Mouse (Mus musculus) forebrain, embryonic 16.5 days (tissue): Measurements from ENCODE around the gene Ptpn7. TPM values are rescaled to one million over a fixed set of nuclear protein-coding genes. Genes with fewer than 3 reads are reported as not detected.
"Not testable (repeated sequence)": the region's sequence is repeated elsewhere in the genome, so short reads cannot be mapped to it uniquely, and the experiment has no call there.

ENCODE experiments used
- ATAC-seq: fragments of 200-750 bp; cut with Nextera tagmentation; 2 replicates; pipeline ENCODE4 v1.8.0; 2017; ENCODE audit warnings: mild to moderate bottlenecking, moderate library complexity
- H3K27ac ChIP-seq: fragments of 300-500 bp; sonication (generic); 2 replicates; pipeline ENCODE4 v1.5.1; 2014; ENCODE audit warnings: low read length, control low read depth
- H3K27me3 ChIP-seq: fragments of 300-500 bp; sonication (generic); replicated peaks from 2 replicates; pipeline ENCODE4 v1.6.1; 2014; ENCODE audit warnings: low read length; ENCODE audit not compliant: control insufficient read depth, insufficient read depth
- H3K36me3 ChIP-seq: fragments of 300-500 bp; sonication (generic); 2 replicates; pipeline ENCODE4 v1.6.1; 2014; ENCODE audit not compliant: control insufficient read depth, insufficient read depth
- H3K4me1 ChIP-seq: fragments of 300-500 bp; sonication (generic); replicated peaks from 2 replicates; pipeline ENCODE4 v1.6.1; 2014; ENCODE audit warnings: low read length; ENCODE audit not compliant: control insufficient read depth, insufficient read depth
- H3K4me2 ChIP-seq: fragments of 300-500 bp; sonication (generic); 2 replicates; pipeline ENCODE4 v1.6.1; 2014; ENCODE audit warnings: mild to moderate bottlenecking, low read length, control low read depth
- H3K4me3 ChIP-seq: fragments of 300-500 bp; sonication (generic); replicated peaks from 2 replicates; pipeline ENCODE4 v1.5.1; 2014; ENCODE audit warnings: mild to moderate bottlenecking, low read length, control low read depth
- H3K9ac ChIP-seq: fragments of 300-500 bp; sonication (generic); replicated peaks from 2 replicates; pipeline ENCODE4 v1.6.1; 2014; ENCODE audit warnings: low read depth, low read length, control low read depth
- H3K9me3 ChIP-seq: fragments of 300-500 bp; sonication (generic); 2 replicates; pipeline ENCODE4 v1.6.1; 2016; ENCODE audit warnings: low read length; ENCODE audit not compliant: control insufficient read depth
- WGBS: fragments of 180-500 bp; shearing (Covaris S2); extraction: QIAGEN DNeasy Blood & Tissue Kit; methylation state at CpG from one replicate; pipeline ENCODE4 v1.1.7; 2014; 5-methylcytosine and 5-hydroxymethylcytosine counted together
- polyA plus RNA-seq: library from polyadenylated mRNA; unstranded; fragments of >200 nt; fragmentation: Nextera tagmentation; extraction: Ambion mirVana; gene quantifications from 2 replicates; pipeline ENCODE4 v1.2.1, GENCODE M21; 2015

Ptpn7 gene
- polyA plus RNA-seq, 1 experiment from 2014 or later, result 0.27 TPM

DNA sequence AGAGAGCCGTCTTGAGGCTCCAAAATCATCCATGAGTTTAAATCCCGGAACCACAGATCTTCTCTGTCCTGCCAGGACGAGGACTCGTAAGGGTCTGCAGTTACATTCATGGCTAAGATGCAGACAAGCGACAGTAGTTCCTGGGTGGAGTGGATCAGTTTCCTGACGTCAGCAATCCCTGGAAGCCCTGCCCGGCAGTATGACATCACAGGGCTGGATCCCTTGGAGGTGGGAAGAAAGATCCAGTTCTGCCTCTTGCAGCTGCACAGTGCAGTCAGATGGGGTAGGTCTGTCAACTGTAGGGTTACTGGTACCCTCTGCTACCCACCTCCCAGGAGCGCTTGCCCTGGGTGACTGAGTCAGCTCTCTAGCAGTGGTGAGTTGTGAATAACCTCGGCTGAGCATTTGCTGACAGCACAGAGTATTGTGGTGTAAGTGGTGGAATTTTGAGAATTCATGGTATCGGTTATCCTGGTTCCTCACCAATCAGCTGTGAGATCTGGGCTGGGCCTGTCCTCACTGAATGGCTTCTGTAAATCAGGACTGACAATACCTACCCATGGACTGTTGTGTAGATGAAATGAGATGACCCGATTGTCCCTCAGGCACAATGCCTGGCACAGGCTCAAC, 51.6 kb downstream of the Ptpn7 start:
- Histone ChIP-seq H3K36me3 (no peaks in the 10 kb centered on the region), H3K4me3 (no peak overlapping the region), H3K9me3 (no peaks in the 10 kb centered on the region), H3K27ac (no peak overlapping the region), H3K4me2 (no peak overlapping the region), H3K9ac (no peak overlapping the region), H3K4me1 (peaks cover 3% of the 10 kb centered on the region; the same call in 1 of the 2 replicates), H3K27me3 (no peaks in the 10 kb centered on the region)
- no peak for ATAC-seq
- 70% methylated on average over 11 of the region's 11 CpGs for WGBS

DNA sequence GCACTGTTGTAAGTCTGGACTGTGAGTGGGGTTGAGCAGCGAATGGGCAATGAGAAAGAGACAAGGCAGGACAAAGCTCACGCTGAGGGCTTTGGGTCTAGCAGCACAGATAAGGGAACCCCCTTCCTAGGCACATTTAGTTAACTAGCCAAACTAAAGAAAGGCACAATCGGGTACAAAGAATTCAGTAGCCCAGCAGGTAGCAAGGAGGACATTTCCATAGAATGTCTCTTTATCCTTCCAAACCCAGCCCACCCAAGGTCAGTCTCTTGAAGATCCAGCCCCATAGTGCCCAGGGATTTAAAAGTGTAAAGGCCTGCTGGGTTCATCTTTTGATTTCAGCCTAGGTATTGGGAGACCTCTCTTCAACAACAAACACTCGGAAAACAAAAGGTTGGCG, 53.4 kb downstream of the Ptpn7 start:
- WGBS, result 31% methylated on average over 5 of the region's 5 CpGs
- H3K4me1 ChIP-seq, result peaks cover 3% of the 10 kb centered on the region; the same call in 1 of the 2 replicates
- no peak overlapping the region for H3K4me2 ChIP-seq
- no peaks in the 10 kb centered on the region for H3K36me3 ChIP-seq
- no peaks in the 10 kb centered on the region for H3K27me3 ChIP-seq
- ATAC-seq, result no peak
- H3K4me3 ChIP-seq, result no peak overlapping the region
- H3K9ac ChIP-seq, result no peak overlapping the region
- no peak overlapping the region for H3K27ac ChIP-seq
- H3K9me3 ChIP-seq, result no peaks in the 10 kb centered on the region

DNA sequence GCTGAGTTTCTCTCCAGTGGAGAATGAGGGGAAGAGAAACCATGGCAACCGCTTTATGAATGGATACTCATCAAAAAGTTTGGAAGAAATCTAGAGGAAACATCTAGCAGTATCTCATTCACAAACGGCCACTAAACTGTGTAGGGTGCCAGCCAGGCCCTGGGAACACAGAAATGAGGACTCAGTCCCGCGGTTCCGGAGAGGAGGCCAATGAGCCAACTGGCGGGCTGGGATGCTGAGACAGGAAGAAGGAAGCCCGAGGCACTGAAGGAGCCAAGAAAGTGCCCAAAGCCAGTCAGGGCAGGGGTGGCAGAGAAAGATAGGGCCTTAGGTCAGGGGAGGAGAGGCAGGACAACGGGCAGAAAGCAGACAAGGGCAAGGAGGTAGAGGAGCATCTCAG, 53.9 kb downstream of the Ptpn7 start:
- no peak overlapping the region for H3K4me3 ChIP-seq
- H3K9ac ChIP-seq, result no peak overlapping the region
- H3K36me3 ChIP-seq, result no peaks in the 10 kb centered on the region
- peaks cover 3% of the 10 kb centered on the region; the same call in 1 of the 2 replicates for H3K4me1 ChIP-seq
- H3K9me3 ChIP-seq, result no peaks in the 10 kb centered on the region
- no peak for ATAC-seq
- no peaks in the 10 kb centered on the region for H3K27me3 ChIP-seq
- WGBS, result 33% methylated on average over 8 of the region's 8 CpGs
- H3K4me2 ChIP-seq, result no peak overlapping the region
- no peak overlapping the region for H3K27ac ChIP-seq

DNA sequence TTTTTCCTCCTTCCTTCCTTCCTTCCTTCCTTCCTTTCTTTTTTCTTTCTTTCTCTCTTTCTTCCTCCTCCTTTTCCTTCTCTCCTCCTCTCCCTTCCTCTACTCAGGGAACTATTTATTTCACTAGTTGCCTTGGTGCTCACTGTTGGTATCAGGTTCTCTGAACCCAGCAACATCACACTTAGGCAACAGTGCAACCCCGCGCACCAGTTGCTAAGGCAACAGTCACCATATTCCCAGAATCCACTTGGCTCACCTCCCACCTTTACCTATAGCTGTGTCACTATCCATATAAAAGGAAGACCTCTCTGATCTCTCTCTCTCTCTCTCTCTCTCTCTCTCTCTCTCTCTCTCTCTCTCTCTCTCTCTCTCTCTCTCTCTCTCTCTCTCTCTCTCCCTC, 54.5 kb downstream of the Ptpn7 start:
- H3K4me3 ChIP-seq, ATAC-seq, H3K27me3 ChIP-seq, H3K36me3 ChIP-seq, H3K4me2 ChIP-seq, H3K9me3 ChIP-seq, H3K9ac ChIP-seq, H3K27ac ChIP-seq, H3K4me1 ChIP-seq: not testable (repeated sequence)
- 29% methylated on average over 2 of the region's 2 CpGs for WGBS

DNA sequence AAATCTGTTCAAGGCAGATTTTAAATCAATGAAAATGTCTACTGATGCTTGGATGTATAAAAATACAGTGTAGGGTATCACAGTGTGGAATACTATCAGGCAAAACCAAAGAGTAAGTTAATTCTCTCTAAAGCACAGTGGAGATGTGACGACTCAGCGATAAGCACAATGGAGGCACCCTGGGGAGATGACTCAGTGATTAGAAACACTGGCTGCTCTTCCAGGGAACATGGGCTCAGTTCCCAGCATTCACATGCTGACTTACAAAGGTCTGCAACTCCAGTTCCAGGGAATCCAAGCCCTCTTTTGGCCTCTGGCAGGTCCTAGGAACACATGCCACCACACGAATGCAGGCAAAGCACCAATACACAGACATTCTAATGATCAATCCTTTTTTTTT, 55.7 kb downstream of the Ptpn7 start:
- Histone ChIP-seq H3K9ac (no peak overlapping the region), H3K27me3 (no peaks in the 10 kb centered on the region), H3K36me3 (no peaks in the 10 kb centered on the region), H3K4me1 (no peaks in the 10 kb centered on the region; the same call in 1 of the 2 replicates), H3K4me3 (no peak overlapping the region), H3K9me3 (no peaks in the 10 kb centered on the region), H3K4me2 (no peak overlapping the region), H3K27ac (no peak overlapping the region)
- no peak for ATAC-seq
- WGBS, result 14% methylated on average over 3 of the region's 3 CpGs

DNA sequence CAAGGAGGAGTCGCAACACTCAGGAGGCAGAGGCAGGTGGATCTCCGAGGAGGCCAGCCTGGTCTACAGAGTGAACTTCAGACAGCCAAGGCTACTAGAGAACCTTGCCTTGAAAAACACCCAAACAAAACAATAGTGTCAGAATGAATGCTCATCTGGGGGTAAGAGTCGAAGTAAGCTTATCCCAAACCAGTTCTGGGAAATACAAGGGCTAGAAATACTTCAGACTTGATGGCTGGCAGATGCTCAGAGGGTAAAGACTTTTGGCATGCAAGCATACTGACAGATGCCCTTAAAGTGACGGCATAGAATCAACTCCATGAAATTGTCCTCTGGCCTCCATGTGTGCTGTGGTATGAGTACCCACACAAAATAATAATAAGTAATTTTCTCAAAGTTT, 56.7 kb downstream of the Ptpn7 start:
- H3K9me3 ChIP-seq, result no peaks in the 10 kb centered on the region
- no peaks in the 10 kb centered on the region for H3K27me3 ChIP-seq
- no peak overlapping the region for H3K9ac ChIP-seq
- H3K4me2 ChIP-seq, result no peak overlapping the region
- no peaks in the 10 kb centered on the region for H3K36me3 ChIP-seq
- no peaks in the 10 kb centered on the region; the same call in 1 of the 2 replicates for H3K4me1 ChIP-seq
- 88% methylated on average over 4 of the region's 4 CpGs for WGBS
- H3K4me3 ChIP-seq, result no peak overlapping the region
- H3K27ac ChIP-seq, result no peak overlapping the region
- ATAC-seq, result no peak

DNA sequence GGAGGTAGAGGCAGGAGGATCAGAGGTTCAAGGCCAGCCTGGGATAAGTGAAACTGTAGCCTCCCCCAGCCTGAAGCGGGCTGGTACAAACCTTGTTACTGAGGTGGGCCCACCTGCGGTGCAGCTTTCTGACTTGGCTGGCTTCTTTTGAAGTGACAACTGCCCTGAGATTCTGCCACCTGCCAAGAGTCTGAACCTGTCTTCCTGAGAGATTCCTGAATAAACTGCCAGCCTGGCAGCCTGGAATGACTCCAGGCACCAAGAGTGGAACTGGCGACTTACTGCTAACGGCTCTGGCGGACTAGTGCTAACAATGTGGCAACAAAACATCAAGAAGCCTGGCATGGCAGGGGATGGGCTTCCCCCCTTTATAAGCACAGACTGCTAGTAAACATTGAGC, 61.8 kb downstream of the Ptpn7 start:
- H3K9me3 ChIP-seq, H3K4me1 ChIP-seq, H3K36me3 ChIP-seq, H3K27ac ChIP-seq, H3K4me2 ChIP-seq, H3K9ac ChIP-seq, H3K4me3 ChIP-seq, H3K27me3 ChIP-seq, ATAC-seq: not testable (repeated sequence)
- 41% methylated on average over 5 of the region's 5 CpGs for WGBS

Other genes starting within 250 kb of the Ptpn7 start
- 15.2 and 17.5 TPM in 2 replicates for gene Ppp1r12b, start 176.8 kb upstream of the Ptpn7 start, polyA plus RNA-seq
- 23.5 and 25.8 TPM in 2 replicates for gene Ube2t, start 170.1 kb upstream of the Ptpn7 start, polyA plus RNA-seq
- 0.53 and 0.60 TPM in 2 replicates for gene Lgr6, start 27.4 kb upstream of the Ptpn7 start, polyA plus RNA-seq
- gene Arl8a, start 14.1 kb downstream of the Ptpn7 start, polyA plus RNA-seq, result 323 and 336 TPM in 2 replicates
- 0.24 and 0.48 TPM in 2 replicates for gene Gpr37l1, start 35.0 kb downstream of the Ptpn7 start, polyA plus RNA-seq
- gene Elf3, start 125.9 kb downstream of the Ptpn7 start, polyA plus RNA-seq, result 0.10 and 0.53 TPM in 2 replicates
- gene Rnpep, start 151.4 kb downstream of the Ptpn7 start, polyA plus RNA-seq, result 93.3 and 100 TPM in 2 replicates
- gene Timm17a, start 181.1 kb downstream of the Ptpn7 start, polyA plus RNA-seq, result 144 and 154 TPM in 2 replicates
- 0.15 and 0.21 TPM in 2 replicates for gene Lmod1, start 192.1 kb downstream of the Ptpn7 start, polyA plus RNA-seq
- gene Shisa4, start 242.5 kb downstream of the Ptpn7 start, polyA plus RNA-seq, result 84.9 and 102 TPM in 2 replicates